Mouse (Mus musculus) 3134 (cell line): Measurements from ENCODE around the gene Psen1.

Experiments
- DNase-seq: peaks from one replicate; pipeline ENCODE4 v3.0.0-alpha.2; 2011; ENCODE audit warnings: low spot score; ENCODE audit not compliant: insufficient read length; ENCODE audit errors: extremely low read depth

The Psen1 gene

GRCm38 (mm10) chr12:83723037-83723436 is 35.1 kb downstream of the Psen1 start:
- no peak for DNase-seq

GRCm38 (mm10) chr12:83726510-83727308 is 38.8 kb downstream of the Psen1 start:
- no peak for DNase-seq

GRCm38 (mm10) chr12:83732225-83732624 is 44.3 kb downstream of the Psen1 start:
- DNase-seq = no peak

- DNase-seq = no peak
Observed at GRCm38 (mm10) chr12:83734047-83734446, 46.1 kb downstream of the Psen1 start.

GRCm38 (mm10) chr12:83736236-83736635 is 48.3 kb downstream of the Psen1 start:
- no peak for DNase-seq

- no peak for DNase-seq
Observed at GRCm38 (mm10) chr12:83738651-83739050, 50.7 kb downstream of the Psen1 start.

GRCm38 (mm10) chr12:83741722-83742121 is 53.8 kb downstream of the Psen1 start:
- no peak for DNase-seq

GRCm38 (mm10) chr12:83742834-83743233 is 54.9 kb downstream of the Psen1 start:
- DNase-seq = no peak

GRCm38 (mm10) chr12:83743712-83744111 is 55.8 kb downstream of the Psen1 start:
- no peak for DNase-seq

GRCm38 (mm10) chr12:83749186-83749585 is 61.2 kb downstream of the Psen1 start:
- no peak for DNase-seq

GRCm38 (mm10) chr12:83752495-83752894 is 64.5 kb downstream of the Psen1 start:
- DNase-seq = no peak

- DNase-seq = no peak
Observed at GRCm38 (mm10) chr12:83758735-83759134, 70.8 kb downstream of the Psen1 start.

- no peak for DNase-seq
Observed at GRCm38 (mm10) chr12:83760201-83760600, 72.2 kb downstream of the Psen1 start.

- no peak for DNase-seq
Observed at GRCm38 (mm10) chr12:83762706-83763105, 74.8 kb downstream of the Psen1 start.

GRCm38 (mm10) chr12:83763311-83764043 is 75.5 kb downstream of the Psen1 start, which contains the start of gene Papln:
Gene Papln, plus strand, starts transcription at chr12:83763634.
- DNase-seq = no peak

- DNase-seq = no peak
Observed at GRCm38 (mm10) chr12:83764044-83764365, 76.1 kb downstream of the Psen1 start.

GRCm38 (mm10) chr12:83764519-83764918 is 76.6 kb downstream of the Psen1 start:
- DNase-seq = no peak

GRCm38 (mm10) chr12:83765965-83766603 is 78.1 kb downstream of the Psen1 start:
- no peak for DNase-seq

GRCm38 (mm10) chr12:83767833-83768232 is 79.9 kb downstream of the Psen1 start:
- DNase-seq = no peak

GRCm38 (mm10) chr12:83768235-83768899 is 80.4 kb downstream of the Psen1 start:
- no peak for DNase-seq
